8 mouse cellular contexts compared by ENCODE assay signal in the genomic region with DNA sequence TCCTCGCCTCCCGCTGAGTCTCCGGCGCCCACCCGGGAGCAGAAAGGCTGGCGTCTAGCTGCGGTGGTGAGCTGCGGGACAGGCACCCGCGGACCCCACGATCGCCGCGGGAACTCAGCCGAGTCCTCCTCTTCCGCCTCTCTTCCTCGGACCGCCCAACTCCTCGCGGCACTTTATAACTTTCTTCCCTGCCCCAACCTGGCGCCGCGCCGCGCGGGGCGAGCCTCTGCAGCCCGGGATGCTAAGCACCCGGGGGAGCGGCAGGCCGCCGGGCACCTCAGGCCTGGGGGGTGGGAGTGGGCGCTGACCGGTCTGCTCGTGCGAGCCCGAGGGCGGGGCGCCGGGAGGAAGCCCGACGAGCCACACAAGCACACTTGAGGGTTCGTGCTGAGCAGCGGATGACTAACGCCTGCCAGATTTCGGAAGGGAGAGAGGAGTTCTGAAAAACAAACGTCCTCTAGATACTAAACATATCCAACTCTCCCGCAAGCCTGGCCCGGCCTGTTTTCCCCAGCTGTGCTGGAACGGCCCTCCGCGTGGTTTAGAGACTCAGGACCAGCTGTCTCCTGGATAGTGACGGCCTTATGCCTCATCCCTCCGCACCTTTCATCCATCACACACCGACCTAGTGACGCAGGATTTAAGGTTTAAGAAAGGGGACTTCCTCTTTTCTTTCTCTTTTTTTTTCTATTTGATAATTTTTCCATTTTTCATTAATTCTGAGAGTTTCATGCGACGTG. TPM values are rescaled to one million over a fixed set of nuclear protein-coding genes. Genes with fewer than 3 reads are reported as not detected.
DNase-seq lines count a peak whose midpoint lies in the region; ATAC-seq lines count a peak whose summit lies in the region.

A gene (minus strand): TSS at position 142 of the 740 bp plus-strand sequence.

- intact Hi-C loops in gastrocnemius, postnatal 36 days (cut with DNase I): no loop called here

- H3K4me3 ChIP-seq in limb, embryonic 11.5 days (ENCODE audit: low read depth, low read length): peak within 1 kb of the TSS; percentile 88
- H3K4me3 ChIP-seq in midbrain, embryonic 10.5 days: peak within 1 kb of the TSS; percentile 86

- ATAC-seq in limb, embryonic 11.5 days (ENCODE audit: insufficient number of reproducible peaks, low FRiP score, low TSS enrichment, low read depth): peak; percentile 75

- peak within 1 kb of the TSS; percentile 94 for H3K9ac ChIP-seq in limb, embryonic 11.5 days (ENCODE audit: low read length)

- peak within 1 kb of the TSS; percentile 94 for H3K27ac ChIP-seq in limb, embryonic 11.5 days (replicated peaks; ENCODE audit: low read depth, low read length)
- peak within 1 kb of the TSS; percentile 97 for H3K27ac ChIP-seq in midbrain, embryonic 10.5 days (replicated peaks)

- H3K9me3 ChIP-seq in limb, embryonic 11.5 days (ENCODE audit: control insufficient read depth, low read length): no peaks in the 10 kb centered on the region
- no peaks in the 10 kb centered on the region for H3K9me3 ChIP-seq in midbrain, embryonic 10.5 days (replicated peaks)

- no peaks in the 10 kb centered on the region for H3K27me3 ChIP-seq in limb, embryonic 11.5 days (ENCODE audit: control insufficient read depth, insufficient read depth, low read length)
- peaks cover 13% of the 10 kb centered on the region for H3K27me3 ChIP-seq in midbrain, embryonic 10.5 days (ENCODE audit: low read depth, poor library complexity, severe bottlenecking)

- peak within 1 kb of the TSS; percentile 68 for H3K4me2 ChIP-seq in limb, embryonic 11.5 days (ENCODE audit: low read depth, severe bottlenecking)

- peak; percentile 18 for DNase-seq in layer of hippocampus, adult 11-12 months (ENCODE audit: low spot score)
- no peak for DNase-seq in layer of hippocampus, adult 9-10 months (ENCODE audit: low spot score)
- DNase-seq in embryo, embryonic 10.5 days (ENCODE audit: low spot score): peak; percentile 62
- peak; percentile 67 to 78 for DNase-seq in gastrocnemius, postnatal 36 days
- DNase-seq in induced T-regulatory cell, adult 2 months (ENCODE audit: low read depth): peak; percentile 81
- peak; percentile 73 for DNase-seq in limb, embryonic 11.5 days (ENCODE audit: low spot score)
- DNase-seq in midbrain, embryonic 10.5 days (ENCODE audit: low spot score): peak; percentile 76
- DNase-seq in spleen, postnatal 10 days (ENCODE audit: low spot score in 2 of 2): peak; percentile 41 to 48

- H3K36me3 ChIP-seq in limb, embryonic 11.5 days (ENCODE audit: control insufficient read depth, insufficient read depth, low read length): no peaks in the 10 kb centered on the region
- peaks cover 7% of the 10 kb centered on the region for H3K36me3 ChIP-seq in midbrain, embryonic 10.5 days

- H3K4me1 ChIP-seq in limb, embryonic 11.5 days (ENCODE audit: control insufficient read depth, insufficient read depth, low read length): 0 out of 2 replicates have a peak, but pooled peaks cover 2% of the 10 kb centered on the region
- peaks cover 30% of the 10 kb centered on the region for H3K4me1 ChIP-seq in midbrain, embryonic 10.5 days

- WGBS in limb, embryonic 11.5 days: 2% methylated on average over 52 of the region's 58 CpGs
- WGBS in midbrain, embryonic 10.5 days: 3% methylated on average over 58 of the region's 58 CpGs

RNA-seq across cellular contexts. Expression of the gene that starts here (rescaled TPM):
- 10 to 100 TPM; 10.1 to 10.2 TPM for total RNA-seq in gastrocnemius, postnatal 36 days (2021)
- polyA plus RNA-seq in limb, embryonic 11.5 days (2014; fragmentation: Nextera tagmentation; extraction: Ambion mirVana): 24.0 and 26.2 TPM in 2 replicates
- polyA plus RNA-seq in midbrain, embryonic 10.5 days (2016; fragmentation: Nextera tagmentation; extraction: Ambion mirVana): 13.3 and 14.4 TPM in 2 replicates
